Mouse (Mus musculus): ENCODE data around the gene Ttll6. TPM values are rescaled to one million over a fixed set of nuclear protein-coding genes. Genes with fewer than 3 reads are reported as not detected.

Ttll6 gene
- polyA plus RNA-seq, 1 experiment from 2014 or later, result 0.05 TPM

DNA sequence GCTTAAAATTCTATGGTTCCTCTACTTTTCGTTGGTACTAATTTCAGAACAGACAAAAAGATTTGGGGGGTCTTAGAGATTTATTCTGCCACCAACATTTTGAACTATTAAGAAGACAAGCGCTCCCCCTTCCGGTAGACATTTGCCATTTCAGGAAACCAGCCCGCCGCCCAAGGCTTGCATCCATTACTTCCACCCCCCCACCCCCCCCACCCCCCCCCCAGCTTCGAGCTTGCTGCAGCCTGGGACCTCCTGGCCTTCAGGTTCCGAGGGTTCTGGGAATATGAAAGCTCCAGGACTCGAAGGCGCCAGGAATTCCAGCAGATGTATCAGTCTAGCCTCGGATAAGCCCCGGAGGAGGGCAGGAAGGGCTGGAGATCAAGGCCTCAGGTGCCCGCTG, 65.1 kb downstream of the Ttll6 start:
- H3K27ac ChIP-seq, result no peak overlapping the region
- WGBS, result under 1% methylated on average over 12 of the region's 12 CpGs
- H3K4me1 ChIP-seq (replicated peaks), result 0 out of 2 replicates have a peak, but pooled peaks cover 13% of the 10 kb centered on the region
- ATAC-seq (replicated peaks; ENCODE audit: insufficient number of reproducible peaks, insufficient read depth, low FRiP score, low read depth), result no peak
- peaks cover 100% of the 10 kb centered on the region for H3K27me3 ChIP-seq
- H3K4me2 ChIP-seq, result no peak overlapping the region
- H3K36me3 ChIP-seq, result no peaks in the 10 kb centered on the region
- H3K9ac ChIP-seq, result no peak overlapping the region
- no peaks in the 10 kb centered on the region for H3K9me3 ChIP-seq (replicated peaks)
- no peak overlapping the region for H3K4me3 ChIP-seq

DNA sequence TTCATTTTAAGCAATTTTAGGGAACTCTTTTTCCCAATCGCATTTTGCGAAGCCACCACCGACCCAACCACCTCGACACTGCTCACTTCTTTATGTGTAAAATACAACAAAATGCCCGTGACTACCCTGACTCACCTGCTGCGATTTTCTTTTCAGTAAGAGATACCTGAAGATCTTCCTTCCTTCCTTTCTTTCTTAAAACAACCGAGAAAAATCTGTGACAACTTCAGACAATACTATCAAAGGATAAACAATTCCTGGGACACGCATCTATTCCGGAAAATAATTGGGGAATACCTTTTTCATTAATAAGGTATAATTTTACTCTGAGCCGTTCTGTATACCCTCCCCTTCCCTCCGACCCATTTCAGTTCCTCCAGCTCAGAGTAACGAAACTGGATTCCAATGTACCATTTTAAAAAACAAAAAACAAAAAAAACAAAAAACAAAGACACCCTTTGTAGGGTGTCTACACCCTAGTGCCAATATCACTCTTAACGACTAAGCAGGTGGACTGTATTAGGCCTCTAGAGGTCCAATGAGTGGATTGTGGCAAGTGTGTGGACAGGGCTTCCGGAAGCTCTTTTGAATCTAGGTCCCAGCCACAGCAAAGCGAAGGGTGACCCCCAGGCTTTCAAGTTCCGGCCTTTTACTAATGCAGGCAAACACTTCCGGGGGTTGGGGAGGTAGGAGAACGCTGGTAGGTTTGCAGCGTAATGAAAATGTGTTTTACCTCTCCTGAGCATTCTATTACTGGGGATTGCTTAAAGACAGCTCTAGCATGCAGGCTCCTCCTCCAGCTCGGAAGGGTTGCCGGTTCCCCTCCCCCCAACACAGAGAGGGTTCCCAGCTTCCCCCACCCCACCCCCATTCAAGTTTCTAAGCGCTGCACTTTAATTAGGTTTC, 65.8 kb downstream of the Ttll6 start:
- Histone ChIP-seq H3K9ac (no peak overlapping the region), H3K4me2 (no peak overlapping the region), H3K27ac (no peak overlapping the region), H3K9me3 (replicated peaks) (no peaks in the 10 kb centered on the region), H3K4me1 (replicated peaks) (0 out of 2 replicates have a peak, but pooled peaks cover 8% of the 10 kb centered on the region), H3K4me3 (no peak overlapping the region), H3K36me3 (no peaks in the 10 kb centered on the region), H3K27me3 (peaks cover 100% of the 10 kb centered on the region)
- ATAC-seq (replicated peaks; ENCODE audit: insufficient number of reproducible peaks, insufficient read depth, low FRiP score, low read depth), result no peak
- 3% methylated on average over 22 of the region's 22 CpGs for WGBS

DNA sequence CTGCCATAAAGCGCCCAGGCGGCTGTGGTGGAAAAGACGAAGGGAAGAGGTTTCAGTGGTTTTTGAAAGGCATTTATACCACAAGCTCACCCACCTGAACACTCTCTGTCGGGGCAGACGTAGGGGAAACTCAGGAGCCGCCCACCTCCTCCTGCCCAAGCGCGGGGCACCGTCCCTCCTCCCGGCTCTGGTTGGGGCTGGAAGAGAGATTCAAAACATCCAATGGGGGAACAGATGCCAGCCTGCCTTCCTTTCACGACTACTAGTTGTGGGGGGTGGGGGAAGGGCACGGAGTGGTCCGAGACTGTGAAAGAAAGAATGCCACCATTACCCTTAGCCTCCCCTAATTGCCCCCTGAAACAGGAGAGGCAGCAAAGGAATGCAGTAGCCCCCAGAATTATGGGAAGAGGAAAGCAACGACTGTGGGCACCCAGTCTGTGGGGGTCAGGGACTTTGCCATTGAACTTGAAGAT, 66.6 kb downstream of the Ttll6 start:
- no peak for ATAC-seq (replicated peaks; ENCODE audit: insufficient number of reproducible peaks, insufficient read depth, low FRiP score, low read depth)
- 2% methylated on average over 14 of the region's 14 CpGs for WGBS

DNA sequence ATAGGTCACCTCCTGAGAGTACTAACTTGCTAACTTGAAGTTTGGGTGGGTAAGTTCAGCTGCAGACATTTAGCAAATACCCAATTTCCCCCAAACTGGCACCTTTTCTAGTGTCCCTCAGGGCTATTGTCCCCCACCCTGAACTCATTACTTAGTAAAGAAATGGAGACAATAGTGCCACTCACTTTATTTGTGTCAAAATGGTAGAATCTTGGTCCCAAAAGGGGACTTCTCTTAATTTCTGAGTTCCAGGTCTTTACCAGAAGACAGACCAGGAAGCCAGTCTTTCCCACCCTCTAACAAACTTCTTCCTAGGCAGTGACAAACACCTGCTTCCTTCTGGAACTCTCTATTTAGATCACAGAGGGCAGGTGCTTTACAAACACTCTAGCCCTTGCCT, 68.2 kb downstream of the Ttll6 start:
- 0 out of 2 replicates have a peak, but pooled peaks cover 8% of the 10 kb centered on the region for H3K4me1 ChIP-seq (replicated peaks)
- H3K4me3 ChIP-seq, result no peak overlapping the region
- H3K9ac ChIP-seq, result no peak overlapping the region
- no peak for ATAC-seq (replicated peaks; ENCODE audit: insufficient number of reproducible peaks, insufficient read depth, low FRiP score, low read depth)
- no peaks in the 10 kb centered on the region for H3K9me3 ChIP-seq (replicated peaks)
- no peak overlapping the region for H3K4me2 ChIP-seq
- H3K27me3 ChIP-seq, result peaks cover 100% of the 10 kb centered on the region
- H3K36me3 ChIP-seq, result no peaks in the 10 kb centered on the region
- no peak overlapping the region for H3K27ac ChIP-seq

More for the DNA sequence above, 66.6 kb downstream of the Ttll6 start:
- no peak overlapping the region for H3K27ac ChIP-seq
- H3K36me3 ChIP-seq, result no peaks in the 10 kb centered on the region
- peaks cover 100% of the 10 kb centered on the region for H3K27me3 ChIP-seq
- H3K4me1 ChIP-seq (replicated peaks), result 0 out of 2 replicates have a peak, but pooled peaks cover 8% of the 10 kb centered on the region
- no peak overlapping the region for H3K9ac ChIP-seq
- H3K9me3 ChIP-seq (replicated peaks), result no peaks in the 10 kb centered on the region
- no peak overlapping the region for H3K4me3 ChIP-seq
- no peak overlapping the region for H3K4me2 ChIP-seq

DNA sequence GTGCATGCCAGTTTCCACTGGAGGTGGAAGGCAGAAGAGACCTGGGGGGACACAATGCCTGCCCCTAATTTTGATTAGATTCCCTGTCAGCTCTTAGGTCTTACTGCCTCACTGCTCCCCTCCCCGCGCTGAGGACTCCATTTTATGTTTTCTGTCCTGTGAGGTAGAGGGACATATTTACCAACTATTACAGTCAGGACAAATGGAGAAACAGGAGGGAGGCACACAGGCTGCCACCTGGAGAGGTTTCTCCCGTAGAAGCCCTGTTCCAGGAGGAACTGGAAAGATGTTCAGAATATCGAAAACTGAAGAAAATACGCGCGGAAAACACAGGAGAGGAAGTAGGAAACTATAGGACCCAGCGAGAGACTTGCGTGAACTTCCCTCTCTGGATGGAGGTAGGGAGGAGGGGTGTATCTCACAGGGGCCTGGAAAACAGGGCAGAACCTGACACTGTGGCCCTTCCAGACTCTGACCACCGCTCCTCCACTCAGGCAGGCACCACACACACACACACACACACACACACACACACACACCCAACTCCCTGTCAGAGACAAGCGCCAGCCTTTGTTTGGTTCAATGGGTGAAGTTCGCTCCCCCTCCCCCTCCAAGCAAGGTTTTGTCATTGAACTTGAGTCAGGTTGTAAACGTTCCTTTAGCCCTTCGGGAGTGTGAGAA, 69.0 kb downstream of the Ttll6 start:
- Histone ChIP-seq H3K27me3 (peaks cover 100% of the 10 kb centered on the region), H3K4me1 (replicated peaks) (0 out of 2 replicates have a peak, but pooled peaks cover 8% of the 10 kb centered on the region), H3K4me2 (no peak overlapping the region), H3K4me3 (no peak overlapping the region), H3K9me3 (replicated peaks) (no peaks in the 10 kb centered on the region), H3K36me3 (no peaks in the 10 kb centered on the region), H3K9ac (no peak overlapping the region), H3K27ac (no peak overlapping the region)
- 3% methylated on average over 14 of the region's 14 CpGs for WGBS
- ATAC-seq (replicated peaks; ENCODE audit: insufficient number of reproducible peaks, insufficient read depth, low FRiP score, low read depth), result no peak

DNA sequence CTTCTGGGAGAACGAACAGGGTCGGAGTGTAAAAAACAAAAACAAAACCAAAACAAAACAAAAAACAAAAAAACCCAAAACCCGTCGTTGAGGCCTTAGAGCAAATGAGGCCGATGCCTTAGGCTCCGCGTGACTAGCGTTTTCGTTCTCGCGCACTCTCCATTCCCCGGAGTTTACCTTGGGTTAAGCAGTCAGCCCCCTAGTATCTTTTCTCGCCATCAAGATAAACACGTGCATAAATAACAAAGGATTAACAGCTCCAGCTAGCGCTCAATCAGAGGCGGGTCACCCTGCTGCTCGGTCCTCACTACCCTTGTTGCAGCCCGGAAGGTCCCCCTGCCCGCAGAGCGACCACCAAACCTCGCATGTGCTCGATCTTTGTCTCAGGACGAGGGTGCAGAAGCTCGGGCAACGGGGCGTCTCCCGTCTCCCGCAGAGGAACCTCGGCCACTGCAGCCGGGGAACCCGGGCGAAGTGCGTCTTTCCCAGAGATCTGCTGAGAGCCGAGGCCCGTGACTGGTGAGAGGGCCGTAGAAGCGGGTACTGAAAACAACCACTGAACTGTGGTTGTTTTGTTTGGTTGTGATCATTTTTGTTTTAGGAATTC, 69.7 kb downstream of the Ttll6 start:
- Histone ChIP-seq H3K9ac (no peak overlapping the region), H3K9me3 (replicated peaks) (no peaks in the 10 kb centered on the region), H3K27me3 (peaks cover 100% of the 10 kb centered on the region), H3K36me3 (no peaks in the 10 kb centered on the region), H3K4me1 (replicated peaks) (0 out of 2 replicates have a peak, but pooled peaks cover 8% of the 10 kb centered on the region), H3K27ac (no peak overlapping the region), H3K4me3 (0 out of 2 replicates have a peak overlapping the region, but pooled peaks have one; percentile 10), H3K4me2 (no peak overlapping the region)
- 2% methylated on average over 37 of the region's 37 CpGs for WGBS
- no peak for ATAC-seq (replicated peaks; ENCODE audit: insufficient number of reproducible peaks, insufficient read depth, low FRiP score, low read depth)

DNA sequence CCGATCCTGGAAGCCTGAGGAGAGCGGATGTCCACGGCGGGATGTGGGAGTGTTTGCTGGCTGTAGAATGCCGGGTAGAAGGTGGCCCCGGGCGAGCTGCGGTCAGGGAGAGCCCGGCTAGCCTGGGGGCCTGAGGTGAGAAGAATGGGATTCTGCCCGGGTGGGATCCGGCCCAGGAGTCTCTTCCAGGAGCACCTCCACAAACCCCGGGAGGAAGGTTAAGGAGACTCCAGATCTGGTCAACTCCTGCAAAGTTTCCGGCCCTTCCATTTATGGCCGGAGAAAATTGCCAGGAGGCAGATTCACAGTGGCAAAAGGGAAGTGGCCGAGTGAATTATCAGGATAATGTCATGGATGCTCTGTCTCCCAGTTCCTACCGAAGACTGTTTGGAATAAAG, 70.2 kb downstream of the Ttll6 start:
- H3K4me3 ChIP-seq, result 0 out of 2 replicates have a peak overlapping the region, but pooled peaks have one; percentile 10
- peaks cover 100% of the 10 kb centered on the region for H3K27me3 ChIP-seq
- no peak for ATAC-seq (replicated peaks; ENCODE audit: insufficient number of reproducible peaks, insufficient read depth, low FRiP score, low read depth)
- under 1% methylated on average over 16 of the region's 16 CpGs for WGBS
- H3K9ac ChIP-seq, result no peak overlapping the region
- H3K4me1 ChIP-seq (replicated peaks), result 0 out of 2 replicates have a peak, but pooled peaks cover 8% of the 10 kb centered on the region
- no peaks in the 10 kb centered on the region for H3K9me3 ChIP-seq (replicated peaks)
- H3K4me2 ChIP-seq, result no peak overlapping the region
- H3K27ac ChIP-seq, result no peak overlapping the region
- H3K36me3 ChIP-seq, result no peaks in the 10 kb centered on the region

DNA sequence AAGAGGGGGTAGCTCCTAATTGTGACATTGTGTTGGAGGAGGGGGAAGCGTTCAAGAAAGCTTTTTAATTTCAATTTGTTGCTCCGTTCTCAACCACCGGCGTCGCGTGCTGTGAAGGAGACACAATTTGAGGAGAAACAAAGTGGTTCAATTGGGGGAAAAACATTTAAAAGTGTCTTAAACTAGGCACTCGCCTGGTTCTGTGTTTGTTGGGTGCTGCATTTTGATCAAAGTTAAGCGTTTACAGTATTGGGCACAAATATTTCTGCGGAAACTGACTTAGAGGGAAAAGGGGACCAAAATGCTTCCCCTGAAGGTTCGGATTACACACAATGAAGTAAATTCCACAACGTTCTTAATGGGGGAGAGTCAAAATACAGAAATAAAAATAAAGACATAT, 70.8 kb downstream of the Ttll6 start:
- Histone ChIP-seq H3K27me3 (peaks cover 100% of the 10 kb centered on the region), H3K27ac (no peak overlapping the region), H3K4me3 (no peak overlapping the region), H3K36me3 (no peaks in the 10 kb centered on the region), H3K9me3 (replicated peaks) (no peaks in the 10 kb centered on the region), H3K4me1 (replicated peaks) (0 out of 2 replicates have a peak, but pooled peaks cover 8% of the 10 kb centered on the region), H3K9ac (no peak overlapping the region), H3K4me2 (no peak overlapping the region)
- no peak for ATAC-seq (replicated peaks; ENCODE audit: insufficient number of reproducible peaks, insufficient read depth, low FRiP score, low read depth)
- 3% methylated on average over 11 of the region's 11 CpGs for WGBS

DNA sequence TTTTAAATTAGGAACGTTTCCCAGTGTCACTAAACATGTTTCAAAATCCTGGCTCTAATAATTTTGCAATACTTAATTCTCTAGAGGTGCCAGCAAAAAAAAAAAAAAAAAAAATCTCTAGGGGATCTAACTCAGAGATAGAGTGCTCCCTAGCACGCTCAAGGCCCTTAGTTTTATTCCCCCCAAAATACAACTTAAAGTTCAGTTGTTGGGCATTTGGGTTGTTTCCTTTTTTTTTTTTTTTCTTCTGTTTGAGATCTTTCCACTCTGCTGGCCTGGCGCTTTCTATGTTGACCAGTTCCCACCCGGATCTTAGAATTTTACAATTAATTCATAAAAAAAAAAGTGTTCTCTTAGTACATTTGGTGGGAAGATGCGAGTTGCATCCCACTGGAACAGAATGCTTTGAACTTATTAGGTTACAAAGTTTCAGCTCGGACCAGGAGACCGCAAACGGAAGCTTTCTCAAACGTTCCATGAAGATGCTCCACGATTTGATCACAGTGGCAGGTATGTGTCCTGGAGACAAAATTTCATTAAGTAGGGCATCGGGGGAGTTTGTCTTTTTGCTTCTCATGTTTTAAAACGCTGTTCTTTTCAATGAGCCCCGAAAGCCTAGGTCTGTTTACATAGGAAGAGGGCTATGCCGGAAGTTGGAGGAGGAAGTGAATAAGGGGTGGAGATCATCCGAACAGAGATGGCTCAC, 72.0 kb downstream of the Ttll6 start:
- Histone ChIP-seq H3K4me3 (no peak overlapping the region), H3K4me2 (no peak overlapping the region), H3K27me3 (peaks cover 96% of the 10 kb centered on the region), H3K9ac (no peak overlapping the region), H3K27ac (no peak overlapping the region), H3K4me1 (replicated peaks) (0 out of 2 replicates have a peak, but pooled peaks cover 8% of the 10 kb centered on the region), H3K9me3 (replicated peaks) (no peaks in the 10 kb centered on the region), H3K36me3 (no peaks in the 10 kb centered on the region)
- 3% methylated on average over 15 of the region's 15 CpGs for WGBS
- ATAC-seq (replicated peaks; ENCODE audit: insufficient number of reproducible peaks, insufficient read depth, low FRiP score, low read depth), result no peak

Data from heart, embryonic 15.5 days (tissue).